Mouse (Mus musculus) limb, embryonic 14.5 days (tissue): ENCODE results near the gene Zdhhc17. TPM values are rescaled to one million over a fixed set of nuclear protein-coding genes. Genes with fewer than 3 reads are reported as not detected.

Source experiments
- ATAC-seq: fragments of 200-750 bp; cut with Nextera tagmentation; 2 replicates; pipeline ENCODE4 v1.8.0; 2017; ENCODE audit warnings: low read depth, moderate number of reproducible peaks, moderate TSS enrichment; ENCODE audit not compliant: low FRiP score
- DNase-seq: peaks from one replicate; pipeline ENCODE4 v3.0.0-alpha.2; 2015; ENCODE audit warnings: low spot score
- H3K27ac ChIP-seq: fragments of 300-500 bp; sonication (generic); replicated peaks from 2 replicates; pipeline ENCODE4 v1.5.1; 2014; ENCODE audit warnings: low read depth, mild to moderate bottlenecking, low read length, moderate library complexity, mixed read lengths
- H3K27me3 ChIP-seq: fragments of 300-500 bp; sonication (generic); 2 replicates; pipeline ENCODE4 v1.6.1; 2014; ENCODE audit warnings: low read length, mixed read lengths; ENCODE audit not compliant: control insufficient read depth, insufficient read depth
- H3K36me3 ChIP-seq: fragments of 300-500 bp; sonication (generic); 2 replicates; pipeline ENCODE4 v1.6.1; 2014; ENCODE audit warnings: mild to moderate bottlenecking, low read length, moderate library complexity, mixed read lengths; ENCODE audit not compliant: control insufficient read depth, insufficient read depth
- H3K4me1 ChIP-seq: fragments of 300-500 bp; sonication (generic); 2 replicates; pipeline ENCODE4 v1.6.1; 2014; ENCODE audit warnings: antibody characterized with exemption, low read length, mixed read lengths; ENCODE audit not compliant: control insufficient read depth, insufficient read depth
- H3K4me2 ChIP-seq: fragments of 300-500 bp; sonication (generic); replicated peaks from 2 replicates; pipeline ENCODE4 v1.6.1; 2014; ENCODE audit warnings: low read depth, mild to moderate bottlenecking, low read length, moderate library complexity; ENCODE audit not compliant: severe bottlenecking
- H3K4me3 ChIP-seq: fragments of 300-500 bp; sonication (generic); replicated peaks from 2 replicates; pipeline ENCODE4 v1.5.1; 2014; ENCODE audit warnings: low read length
- H3K9ac ChIP-seq: fragments of 300-500 bp; sonication (generic); 2 replicates; pipeline ENCODE4 v1.6.1; 2014; ENCODE audit warnings: mild to moderate bottlenecking, low read depth, low read length, moderate library complexity; ENCODE audit not compliant: severe bottlenecking
- H3K9me3 ChIP-seq: fragments of 300-500 bp; sonication (generic); 2 replicates; pipeline ENCODE4 v1.6.1; 2016; ENCODE audit warnings: low read length; ENCODE audit not compliant: control insufficient read depth
- POLR2A ChIP-seq: fragments of 200-500 bp; IDR thresholded peaks from 2 replicates; pipeline ENCODE4 v1.8.0; 2012; ENCODE audit warnings: inconsistent platforms, mild to moderate bottlenecking, moderate library complexity, borderline replicate concordance; ENCODE audit not compliant: insufficient read depth, insufficient read length; ENCODE audit errors: extremely low read depth
- WGBS: fragments of 180-500 bp; shearing (Covaris S2); extraction: QIAGEN DNeasy Blood & Tissue Kit; methylation state at CpG from one replicate; pipeline ENCODE4 v1.1.7; 2014; 5-methylcytosine and 5-hydroxymethylcytosine counted together
- polyA plus RNA-seq, 2 experiments: library from polyadenylated mRNA; depleted of rRNA in 1 of 2; stranded (reverse) in 1 of 2; unstranded in 1 of 2; fragments of >200 nt; fragmentation: Nextera tagmentation in 1 of 2; extraction: Ambion mirVana in 1 of 2; gene quantifications; 2 replicates each; pipeline versions ENCODE4 v1.2.1 to v1.2.3; 2012 to 2014

The Zdhhc17 gene
- polyA plus RNA-seq, 2 experiments: 25.0 to 41.8 TPM

- WGBS: 87% methylated on average over 7 of the region's 7 CpGs
- Histone ChIP-seq H3K4me1 (no peaks in the 10 kb centered on the region), H3K9ac (no peak overlapping the region), H3K27ac (no peak overlapping the region), H3K27me3 (no peaks in the 10 kb centered on the region), H3K4me3 (no peak overlapping the region), H3K36me3 (no peaks in the 10 kb centered on the region), H3K9me3 (0 out of 2 replicates have a peak, but pooled peaks cover 8% of the 10 kb centered on the region), H3K4me2 (no peak overlapping the region)
- DNase-seq: no peak
- no peak for ATAC-seq
- no peak for TF ChIP-seq POLR2A
Measured at GRCm38 (mm10) chr10:111047895-111048294, 38.0 kb upstream of the Zdhhc17 start.

GRCm38 (mm10) chr10:111040078-111040656 lies 30.2 kb upstream of the Zdhhc17 start:
- Histone ChIP-seq H3K9me3 (0 out of 2 replicates have a peak, but pooled peaks cover 8% of the 10 kb centered on the region), H3K36me3 (no peaks in the 10 kb centered on the region), H3K4me3 (no peak overlapping the region), H3K27me3 (no peaks in the 10 kb centered on the region), H3K4me2 (no peak overlapping the region), H3K27ac (no peak overlapping the region), H3K9ac (no peak overlapping the region), H3K4me1 (no peaks in the 10 kb centered on the region)
- TF ChIP-seq POLR2A: no peak
- DNase-seq: no peak
- 81% methylated on average over 7 of the region's 7 CpGs for WGBS
- ATAC-seq: no peak

- no peak for ATAC-seq
- H3K4me2 ChIP-seq: no peak overlapping the region
- H3K9me3 ChIP-seq: no peaks in the 10 kb centered on the region
- no peak overlapping the region for H3K27ac ChIP-seq
- H3K36me3 ChIP-seq: no peaks in the 10 kb centered on the region
- WGBS: 74% methylated on average over 1 of the region's 1 CpGs
- H3K4me3 ChIP-seq: no peak overlapping the region
- DNase-seq: no peak
- TF ChIP-seq POLR2A: no peak
- no peak overlapping the region for H3K9ac ChIP-seq
- no peaks in the 10 kb centered on the region for H3K4me1 ChIP-seq
- no peaks in the 10 kb centered on the region for H3K27me3 ChIP-seq
Measured at GRCm38 (mm10) chr10:111036851-111037250, 26.9 kb upstream of the Zdhhc17 start.

- DNase-seq (no peak), ATAC-seq (no peak)
- no peak overlapping the region for H3K27ac ChIP-seq
- no peak overlapping the region for H3K4me3 ChIP-seq
- H3K4me1 ChIP-seq: peaks cover 3% of the 10 kb centered on the region; the same call in 1 of the 2 replicates
- no peaks in the 10 kb centered on the region for H3K27me3 ChIP-seq
- H3K9me3 ChIP-seq: no peaks in the 10 kb centered on the region
- no peaks in the 10 kb centered on the region for H3K36me3 ChIP-seq
- no peak for TF ChIP-seq POLR2A
- H3K9ac ChIP-seq: no peak overlapping the region
- WGBS: 82% methylated on average over 1 of the region's 1 CpGs
- no peak overlapping the region for H3K4me2 ChIP-seq
Measured at GRCm38 (mm10) chr10:111035134-111035533, 25.2 kb upstream of the Zdhhc17 start.

GRCm38 (mm10) chr10:111031511-111032365 lies 21.8 kb upstream of the Zdhhc17 start:
- peaks cover 3% of the 10 kb centered on the region; the same call in 1 of the 2 replicates for H3K4me1 ChIP-seq
- H3K4me2 ChIP-seq: peak overlapping the region; percentile 44
- H3K9ac ChIP-seq: no peak overlapping the region
- H3K27me3 ChIP-seq: no peaks in the 10 kb centered on the region
- 28% methylated on average over 20 of the region's 20 CpGs for WGBS
- peak; percentile 71 for DNase-seq
- no peak for TF ChIP-seq POLR2A
- peak overlapping the region; percentile 20 for H3K4me3 ChIP-seq
- H3K36me3 ChIP-seq: no peaks in the 10 kb centered on the region
- H3K9me3 ChIP-seq: no peaks in the 10 kb centered on the region
- H3K27ac ChIP-seq: no peak overlapping the region
- peak; percentile 68 for ATAC-seq
